Mouse (Mus musculus) cerebellum, adult 8-10 months (tissue): Measurements from ENCODE around the gene Ptk6.
A peak's percentile ranks its signal among the peaks of the same experiment; 100 is the strongest.

Source experiments
- DNase-seq: peaks from one replicate; pipeline ENCODE4 v3.0.0; 2022

The Ptk6 gene

GRCm38 (mm10) chr2:181202422-181202821 lies at the start of gene Ptk6:
Gene Ptk6 (minus strand): TSS chr2:181202789.
- DNase-seq, result no peak

GRCm38 (mm10) chr2:181251841-181252240 lies 49.3 kb upstream of the Ptk6 start:
- no peak for DNase-seq

GRCm38 (mm10) chr2:181249217-181249616 lies 46.6 kb upstream of the Ptk6 start:
- DNase-seq, result no peak

DNA sequence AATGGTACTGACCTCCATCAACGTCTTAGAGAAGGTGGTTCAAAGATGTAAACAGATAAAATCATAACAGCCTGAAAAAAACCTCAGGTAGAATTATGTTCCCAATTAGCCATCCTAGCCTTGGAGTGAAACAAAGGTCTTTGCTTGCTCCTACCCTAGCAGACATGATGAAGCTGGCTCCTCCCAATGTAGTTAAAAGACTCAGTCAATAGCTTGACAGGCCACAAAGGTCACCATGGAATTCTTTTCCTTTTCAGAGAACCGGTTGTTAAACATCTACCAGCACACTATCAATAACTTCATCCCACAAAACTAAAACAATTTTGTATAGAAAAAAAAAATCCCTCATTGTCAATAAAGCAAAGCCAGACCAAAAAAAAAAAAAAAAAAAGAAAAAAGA lies 42.4 kb upstream of the Ptk6 start:
- DNase-seq, result no peak

DNA sequence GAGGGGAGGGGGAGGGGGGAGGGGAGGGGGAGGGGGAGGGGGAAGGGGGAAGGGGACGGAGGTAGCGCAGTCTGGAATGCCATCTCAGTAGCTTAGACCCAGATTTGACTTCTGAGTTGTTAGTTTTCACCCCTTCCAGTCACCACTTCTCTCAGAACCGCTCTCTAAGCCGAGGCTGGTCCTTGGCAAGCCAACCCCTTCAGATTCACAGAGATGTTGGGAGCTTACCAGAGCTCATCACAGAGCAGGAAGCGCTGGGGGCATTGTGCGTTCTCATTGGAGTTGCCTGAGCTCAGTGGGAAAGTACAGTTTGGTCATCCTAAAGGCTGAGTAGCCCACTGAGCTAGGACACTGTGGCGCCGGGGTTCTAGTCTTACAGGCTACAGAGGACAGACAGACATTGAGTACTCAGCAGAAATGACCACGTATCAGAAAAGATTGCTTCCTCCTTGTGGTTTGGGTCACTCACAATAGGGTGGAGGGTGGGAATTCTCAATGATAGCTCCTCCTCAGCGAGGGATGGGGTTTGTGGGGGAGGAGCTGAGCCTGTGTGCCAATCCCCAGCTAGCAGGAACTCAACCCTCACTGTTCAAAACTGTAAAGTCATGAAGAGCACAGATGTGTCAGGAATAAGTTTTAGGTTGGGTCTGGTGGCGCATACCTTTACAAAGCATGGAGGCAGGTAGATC lies 41.3 kb upstream of the Ptk6 start:
- DNase-seq, result no peak

- no peak for DNase-seq
Measured at GRCm38 (mm10) chr2:181242314-181242665, 39.7 kb upstream of the Ptk6 start.

DNA sequence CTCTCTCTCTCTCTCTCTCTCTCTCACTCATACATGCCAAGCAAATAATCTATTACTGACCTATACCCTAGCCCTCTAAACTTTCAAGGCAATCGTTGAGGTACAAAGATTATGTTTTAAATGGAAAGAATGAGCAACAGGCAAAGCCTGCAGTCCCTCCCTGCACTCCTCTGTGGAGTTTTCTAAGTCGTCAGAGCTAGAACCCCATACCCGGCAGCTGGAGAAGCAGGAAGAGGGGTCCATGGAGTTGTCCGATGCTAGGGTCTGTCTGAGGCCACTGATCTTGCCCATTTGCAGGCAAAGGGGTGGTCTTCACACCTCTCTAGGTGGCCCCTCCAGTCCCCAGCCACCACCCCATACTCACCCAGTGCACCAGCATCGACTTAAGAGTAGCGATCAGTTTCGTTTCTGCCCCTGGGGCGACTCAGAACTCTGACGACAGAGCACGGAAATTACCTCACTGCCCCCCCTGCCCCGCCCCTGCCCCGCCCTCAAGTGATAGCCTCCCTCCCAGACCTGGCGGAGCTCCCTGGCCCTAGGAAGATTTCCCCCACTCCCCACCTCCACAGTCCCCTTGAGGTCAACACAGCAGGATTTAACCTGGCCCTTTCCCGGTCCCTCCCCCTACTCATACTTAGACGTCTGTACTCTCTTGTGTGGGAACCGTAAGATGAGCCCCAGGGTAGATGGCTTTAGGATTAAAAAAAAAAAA lies 39.2 kb upstream of the Ptk6 start, which contains the start of gene Helz2:
Helz2 (minus strand) TSS at position 426 of the 712 bp plus-strand sequence.
- no peak for DNase-seq

GRCm38 (mm10) chr2:181240806-181241440 lies 38.3 kb upstream of the Ptk6 start:
- DNase-seq, result no peak

- DNase-seq, result no peak
Measured at GRCm38 (mm10) chr2:181239261-181239660, 36.7 kb upstream of the Ptk6 start.

GRCm38 (mm10) chr2:181238861-181239260 lies 36.3 kb upstream of the Ptk6 start:
- no peak for DNase-seq

GRCm38 (mm10) chr2:181238091-181238610 lies 35.6 kb upstream of the Ptk6 start:
- no peak for DNase-seq

GRCm38 (mm10) chr2:181237251-181238014 lies 34.8 kb upstream of the Ptk6 start:
- DNase-seq, result no peak

DNA sequence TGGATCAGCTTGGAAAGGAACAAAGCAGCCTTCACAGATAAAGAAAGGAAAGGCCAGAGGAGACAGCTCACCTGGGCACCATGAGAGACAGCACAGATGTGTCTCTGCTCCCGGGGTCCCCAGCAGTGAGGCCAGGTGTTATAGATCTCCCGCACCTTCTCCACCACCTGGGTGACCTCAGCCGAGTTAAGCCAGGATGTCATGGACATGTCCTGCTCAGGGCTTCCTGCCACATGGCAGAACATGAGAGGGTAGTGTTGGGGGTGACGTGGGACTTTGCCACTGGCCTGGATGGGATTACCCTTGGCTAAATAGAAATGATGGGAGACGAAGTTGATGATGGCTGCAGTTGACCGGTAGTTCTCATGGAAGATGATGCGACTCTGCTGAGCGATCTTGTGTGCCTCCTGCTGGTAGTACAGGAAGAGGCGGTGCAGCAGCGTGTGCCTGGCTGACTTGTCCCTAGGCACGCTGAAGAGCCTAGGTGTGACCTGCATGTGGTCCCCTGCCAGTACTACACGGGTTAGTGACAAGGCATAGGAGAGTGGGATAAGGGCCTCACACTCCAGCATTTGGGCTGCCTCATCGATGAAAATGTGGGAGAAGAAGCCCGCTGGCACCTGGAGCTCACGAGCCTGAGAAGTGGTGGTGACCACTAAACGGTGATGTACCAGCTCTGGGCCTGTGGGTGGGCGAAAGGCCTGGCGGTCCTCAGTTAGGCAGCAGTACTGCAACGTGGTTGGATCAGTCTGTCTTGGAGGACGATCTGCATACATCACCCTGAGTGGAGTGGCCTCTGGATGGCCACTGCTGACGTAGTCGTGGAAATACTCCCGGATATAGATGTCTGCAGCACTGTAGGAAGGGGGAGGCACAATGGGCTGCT lies 33.3 kb upstream of the Ptk6 start:
- no peak for DNase-seq

DNA sequence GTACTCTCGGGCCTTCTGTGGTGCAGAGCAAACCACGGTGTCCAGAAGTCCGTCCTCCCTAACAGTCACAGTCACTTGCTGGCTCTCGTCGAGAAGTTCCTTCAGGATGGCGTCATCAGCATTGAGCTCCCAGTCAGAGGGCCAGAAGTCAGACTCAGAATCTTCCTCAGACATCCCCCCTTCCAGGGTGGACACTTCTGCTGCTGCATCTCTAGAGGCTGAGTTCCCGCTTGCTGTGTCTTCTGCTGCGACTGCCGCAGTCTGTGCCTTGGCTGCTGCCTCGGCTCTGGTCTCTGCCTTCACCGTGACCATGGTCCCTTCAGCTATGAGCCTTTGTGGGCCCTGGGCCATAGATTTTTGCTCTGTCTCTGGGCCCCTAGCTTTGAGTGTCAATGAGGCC lies 32.1 kb upstream of the Ptk6 start:
- DNase-seq, result no peak

GRCm38 (mm10) chr2:181233443-181233842 lies 30.9 kb upstream of the Ptk6 start:
- no peak for DNase-seq

DNA sequence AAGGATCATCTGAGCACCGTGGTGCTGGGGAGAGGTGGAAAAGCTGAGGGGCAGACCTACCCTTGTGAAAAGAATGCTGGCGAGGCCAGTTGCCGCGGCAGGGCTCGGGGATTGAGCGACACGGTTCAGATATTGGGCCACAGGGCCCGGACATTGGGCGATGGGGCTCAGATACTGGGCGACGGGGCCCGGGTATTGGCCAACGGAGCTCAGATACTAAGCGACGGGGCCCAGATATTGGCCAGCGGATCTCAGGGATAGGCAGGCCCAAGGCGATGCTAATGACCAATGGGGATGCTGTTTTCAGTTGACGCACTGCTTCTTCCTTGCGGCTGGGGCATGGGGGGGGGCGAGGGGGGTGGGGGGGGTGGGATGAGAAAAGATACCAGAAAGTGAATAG lies 28.6 kb upstream of the Ptk6 start:
- DNase-seq, result peak; percentile 37

DNA sequence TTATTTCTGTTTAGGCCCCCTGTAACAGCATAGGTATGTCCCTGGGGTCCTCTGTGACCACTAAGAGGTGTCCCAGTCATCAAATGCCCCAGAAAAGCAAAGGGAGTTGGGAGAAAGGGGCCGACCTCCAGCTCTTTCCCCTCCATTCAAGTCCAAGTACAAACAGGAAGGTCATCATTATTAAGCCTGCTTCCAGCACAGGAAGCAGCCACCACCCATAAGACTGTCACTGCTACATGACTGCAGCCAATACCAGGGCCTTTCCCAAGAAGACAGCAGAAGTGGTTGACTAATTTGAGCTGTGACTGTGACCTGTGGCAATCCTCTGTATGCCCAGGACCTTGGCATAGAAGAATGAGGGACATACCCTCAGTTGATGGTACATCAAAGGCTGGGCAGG lies 25.7 kb upstream of the Ptk6 start:
- DNase-seq, result no peak

DNA sequence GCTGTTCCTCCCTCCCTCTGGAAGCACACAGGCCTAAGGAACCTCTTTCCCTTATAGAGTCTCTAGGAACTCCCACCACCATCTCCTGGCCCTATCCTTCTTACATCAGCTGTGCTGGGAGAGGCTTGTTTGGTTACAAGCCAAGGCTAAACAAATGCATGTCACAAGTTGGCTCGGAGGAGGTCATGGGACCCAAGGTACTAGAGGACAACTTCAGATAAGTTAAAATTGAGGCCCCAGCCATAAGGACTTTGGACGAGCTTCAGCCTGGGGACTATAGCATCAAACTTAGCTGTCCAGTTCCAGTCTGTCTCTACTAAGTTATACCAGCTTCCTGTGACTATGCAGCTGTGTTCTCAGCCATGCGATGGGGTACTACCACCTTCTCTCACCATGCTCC lies 24.5 kb upstream of the Ptk6 start:
- no peak for DNase-seq

DNA sequence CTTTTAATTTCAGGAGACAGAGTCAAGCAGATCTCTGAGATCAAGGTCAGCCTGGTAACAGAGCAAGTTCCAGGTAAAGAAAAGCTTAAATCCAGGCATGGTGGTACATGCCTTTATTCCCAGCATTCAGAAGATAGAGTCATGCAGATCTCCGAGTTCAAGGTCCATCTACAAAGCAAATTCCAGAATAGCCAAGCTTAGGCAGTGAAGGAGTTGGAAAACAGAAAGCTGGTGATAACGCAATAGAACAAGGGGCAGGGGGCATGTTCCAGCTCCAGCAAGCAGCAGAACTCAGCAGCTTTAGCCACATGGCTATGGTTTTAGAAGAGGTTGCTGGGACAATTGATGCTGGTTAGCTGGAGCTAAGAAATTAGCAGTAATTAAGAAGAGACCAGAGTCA lies 22.4 kb upstream of the Ptk6 start:
- DNase-seq, result no peak

- peak; percentile 29 for DNase-seq
Measured at GRCm38 (mm10) chr2:181220361-181220760, 17.8 kb upstream of the Ptk6 start.

GRCm38 (mm10) chr2:181219538-181220216 lies 17.1 kb upstream of the Ptk6 start, which contains the start of gene Fndc11:
Gene Fndc11 (plus strand): TSS chr2:181220013.
- DNase-seq, result peak; percentile 45
